Mouse (Mus musculus) cerebellum, adult (tissue): ENCODE measurements at regions not wholly inside any gene's neighbourhood (a gene's known extent, or its start where the extent isn't known, plus 50 kb on each side); places are given as distances from the start of the nearest gene placed in this dataset.

ENCODE experiments used
- ATAC-seq: cut with Nextera tagmentation; 2 replicates; pipeline ENCODE4 v1.9.2; 2017; ENCODE audit warnings: mild to moderate bottlenecking, moderate library complexity, mixed read lengths; ENCODE audit not compliant: insufficient number of reproducible peaks, low FRiP score, low TSS enrichment

GRCm38 (mm10) chr17:82731561-82731960, 483.5 kb upstream of the Pkdcc start:
- ATAC-seq = peak; percentile 66; the same call in 1 of the 2 replicates

- no peak for ATAC-seq
These were observed 472.6 kb upstream of the Pkdcc start for GRCm38 (mm10) chr17:82742445-82742844.

- ATAC-seq = no peak
These were observed 457.7 kb upstream of the Pkdcc start for GRCm38 (mm10) chr17:82757400-82757799.

- no peak for ATAC-seq
These were observed 436.0 kb upstream of the Pkdcc start for GRCm38 (mm10) chr17:82779096-82779495.

- ATAC-seq = no peak
These were observed 393.0 kb upstream of the Pkdcc start for GRCm38 (mm10) chr17:82822129-82822528.

- no peak for ATAC-seq
These were observed 391.0 kb upstream of the Pkdcc start for GRCm38 (mm10) chr17:82824057-82824456.

GRCm38 (mm10) chr17:82824619-82825018, 390.5 kb upstream of the Pkdcc start:
- no peak for ATAC-seq

GRCm38 (mm10) chr17:82827170-82827569, 387.9 kb upstream of the Pkdcc start:
- ATAC-seq = no peak

- ATAC-seq = no peak
These were observed 387.3 kb upstream of the Pkdcc start for GRCm38 (mm10) chr17:82827841-82828240.

- ATAC-seq = no peak
These were observed 386.6 kb upstream of the Pkdcc start for GRCm38 (mm10) chr17:82828434-82828997.

GRCm38 (mm10) chr17:82829415-82829814, 385.7 kb upstream of the Pkdcc start:
- no peak for ATAC-seq

GRCm38 (mm10) chr17:82834177-82834576, 380.9 kb upstream of the Pkdcc start:
- no peak for ATAC-seq

GRCm38 (mm10) chr17:82836115-82836514, 379.0 kb upstream of the Pkdcc start:
- ATAC-seq = no peak

GRCm38 (mm10) chr17:82846776-82847494, 368.2 kb upstream of the Pkdcc start:
- ATAC-seq = no peak

GRCm38 (mm10) chr17:82857199-82858147, 357.6 kb upstream of the Pkdcc start:
- peak; percentile 79 for ATAC-seq

GRCm38 (mm10) chr17:82860391-82860790, 354.7 kb upstream of the Pkdcc start:
- ATAC-seq = no peak

- no peak for ATAC-seq
These were observed 354.1 kb upstream of the Pkdcc start for GRCm38 (mm10) chr17:82860966-82861365.

- no peak for ATAC-seq
These were observed 338.0 kb upstream of the Pkdcc start for GRCm38 (mm10) chr17:82877131-82877530.

GRCm38 (mm10) chr17:82900602-82901001, 314.5 kb upstream of the Pkdcc start:
- ATAC-seq = no peak

GRCm38 (mm10) chr17:82901098-82901891, 313.8 kb upstream of the Pkdcc start:
- ATAC-seq = no peak
